Mouse (Mus musculus): ENCODE measurements around the gene Tomm70a.

DNA sequence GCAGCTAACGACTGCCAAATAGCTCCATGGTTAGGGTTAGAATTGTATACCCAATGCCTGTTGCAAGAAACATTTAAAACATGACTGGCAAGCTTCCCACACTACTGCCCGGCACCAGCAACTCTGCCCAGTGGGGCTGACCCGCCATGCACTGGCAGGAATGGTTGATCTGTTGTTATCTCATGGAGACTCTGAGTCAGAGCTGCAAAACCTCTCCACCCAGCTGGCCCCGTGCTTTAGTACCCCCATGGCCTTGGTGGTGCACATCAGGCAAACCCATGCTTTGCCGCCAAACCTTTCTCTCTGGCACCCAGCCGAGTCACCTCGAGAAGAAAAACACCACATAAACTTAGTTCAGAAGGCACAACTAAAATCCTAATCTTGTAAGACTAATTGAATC lies 45.5 kb upstream of the Tomm70a start:
- TF ChIP-seq POLR2A (IDR thresholded peaks at IDR 0.05; ENCODE audit: low read depth, low read length) = no peak
- TF ChIP-seq CTCF (conservative IDR thresholded peaks at IDR 0.05 in 1 of 2, IDR thresholded peaks at IDR 0.05 in 1 of 2; ENCODE audit: low read depth in 2 of 2, low read length in 2 of 2) = no peak
- no peak for TF ChIP-seq E2F4 (IDR thresholded peaks at IDR 0.05; ENCODE audit: insufficient replicate concordance, low read depth, low read length)
- no peak for TF ChIP-seq ZNF384 (IDR thresholded peaks at IDR 0.05; ENCODE audit: low read depth, low read length)
- no peak for TF ChIP-seq MAX (IDR thresholded peaks at IDR 0.05; ENCODE audit: low read length)
